Mouse (Mus musculus): Measurements from ENCODE around the gene Plekhf1. TPM values are rescaled to one million over a fixed set of nuclear protein-coding genes. Genes with fewer than 3 reads are reported as not detected.

Plekhf1 gene
- total and polyA plus RNA-seq, 2 experiments from 2014 or later, result 0.46 to 0.77 TPM

DNA sequence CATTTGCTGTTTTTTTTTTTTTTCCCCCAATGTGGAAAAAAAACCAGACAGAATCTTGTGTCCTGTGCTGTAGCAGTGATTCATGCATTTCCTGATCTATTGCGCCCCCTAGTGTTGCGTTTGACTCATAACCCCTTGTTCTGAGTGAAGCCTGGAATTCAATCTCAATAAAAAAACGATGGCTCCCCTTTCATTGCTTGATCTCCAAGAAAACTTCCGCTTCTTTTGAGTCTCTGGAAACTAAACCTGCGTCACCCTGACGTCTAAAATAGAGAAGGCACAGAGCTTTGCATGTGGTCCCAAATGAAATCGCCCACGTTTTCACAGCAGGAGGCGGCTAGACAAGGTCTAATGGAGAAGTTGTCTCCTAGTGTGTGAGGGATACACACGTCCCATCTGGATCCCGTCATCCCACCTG is 60.1 kb downstream of the Plekhf1 start:
- Histone ChIP-seq H3K9me3 (ENCODE audit: low read length) (no peaks in the 10 kb centered on the region), H3K27ac (ENCODE audit: low read depth, low read length) (no peak overlapping the region), H3K4me2 (ENCODE audit: low read depth, low read length, poor library complexity, severe bottlenecking) (no peak overlapping the region), H3K36me3 (ENCODE audit: insufficient read depth, low read length) (no peaks in the 10 kb centered on the region), H3K27me3 (ENCODE audit: insufficient read depth, low read length) (no peaks in the 10 kb centered on the region), H3K9ac (replicated peaks; ENCODE audit: low read length, poor library complexity, severe bottlenecking) (no peak overlapping the region), H3K4me1 (ENCODE audit: insufficient read depth, low read length) (no peaks in the 10 kb centered on the region), H3K4me3 (ENCODE audit: low read depth, low read length) (no peak overlapping the region)
- ATAC-seq (ENCODE audit: low FRiP score), result peak; percentile 61; the same call in 1 of the 2 replicates
- peak; percentile 87 for TF ChIP-seq CTCF (IDR thresholded peaks at IDR 0.05)
- WGBS, result 18% methylated on average over 11 of the region's 11 CpGs
- DNase-seq (ENCODE audit: low spot score), result peak; percentile 88

Other genes starting within 250 kb of the Plekhf1 start
- 31.7 and 38.2 TPM in 2 replicates for gene Uri1, start 204.5 kb downstream of the Plekhf1 start, total RNA-seq (2014; rRNA removed)
- 36.1 and 38.4 TPM in 2 replicates for gene Uri1, start 204.5 kb downstream of the Plekhf1 start, polyA plus RNA-seq (2015; fragmentation: Nextera tagmentation; extraction: Ambion mirVana)
- 9.5 and 11.4 TPM in 2 replicates for gene Ccne1, start 120.5 kb downstream of the Plekhf1 start, total RNA-seq (2014; rRNA removed)
- gene Ccne1, start 120.5 kb downstream of the Plekhf1 start, polyA plus RNA-seq (2015; fragmentation: Nextera tagmentation; extraction: Ambion mirVana), result 13.2 and 13.4 TPM in 2 replicates
- 44.0 and 44.2 TPM in 2 replicates for gene 1600014C10Rik, start 44.8 kb downstream of the Plekhf1 start, total RNA-seq (2014; rRNA removed)
- 30.3 and 35.2 TPM in 2 replicates for gene 1600014C10Rik, start 44.8 kb downstream of the Plekhf1 start, polyA plus RNA-seq (2015; fragmentation: Nextera tagmentation; extraction: Ambion mirVana)
- gene Pop4, start 43.4 kb upstream of the Plekhf1 start, total RNA-seq (2014; rRNA removed), result 60.2 and 71.6 TPM in 2 replicates
- gene Pop4, start 43.4 kb upstream of the Plekhf1 start, polyA plus RNA-seq (2015; fragmentation: Nextera tagmentation; extraction: Ambion mirVana), result 72.0 and 73.1 TPM in 2 replicates